Mouse (Mus musculus) kidney, embryonic 16.5 days (tissue): ENCODE measurements around the gene Gm32717. TPM values are rescaled to one million over a fixed set of nuclear protein-coding genes. Genes with fewer than 3 reads are reported as not detected.
"Not testable (repeated sequence)": the region's sequence is repeated elsewhere in the genome, so short reads cannot be mapped to it uniquely, and the experiment has no call there.

ENCODE experiments used
- ATAC-seq: fragments of 200-750 bp; cut with Nextera tagmentation; 2 replicates; pipeline ENCODE4 v1.8.0; 2017; ENCODE audit warnings: moderate TSS enrichment; ENCODE audit not compliant: low FRiP score, low TSS enrichment
- H3K27ac ChIP-seq: fragments of 300-500 bp; sonication (generic); 2 replicates; pipeline ENCODE4 v1.5.1; 2014; ENCODE audit warnings: low read length
- H3K27me3 ChIP-seq: fragments of 300-500 bp; sonication (generic); 2 replicates; pipeline ENCODE4 v1.6.1; 2014; ENCODE audit warnings: low read length, control low read depth, mixed read lengths; ENCODE audit not compliant: insufficient read depth
- H3K36me3 ChIP-seq: fragments of 300-500 bp; sonication (generic); 2 replicates; pipeline ENCODE4 v1.6.1; 2014; ENCODE audit warnings: low read length, control low read depth, mixed read lengths; ENCODE audit not compliant: insufficient read depth
- H3K4me1 ChIP-seq: fragments of 300-500 bp; sonication (generic); 2 replicates; pipeline ENCODE4 v1.6.1; 2014; ENCODE audit warnings: low read length, control low read depth, mixed read lengths; ENCODE audit not compliant: insufficient read depth
- H3K4me2 ChIP-seq: fragments of 300-500 bp; sonication (generic); replicated peaks from 2 replicates; pipeline ENCODE4 v1.6.1; 2014; ENCODE audit warnings: low read depth, low read length
- H3K4me3 ChIP-seq: fragments of 300-500 bp; sonication (generic); 2 replicates; pipeline ENCODE4 v1.5.1; 2014; ENCODE audit warnings: mild to moderate bottlenecking, low read length
- H3K9ac ChIP-seq: fragments of 300-500 bp; sonication (generic); replicated peaks from 2 replicates; pipeline ENCODE4 v1.6.1; 2014; ENCODE audit warnings: low read length
- H3K9me3 ChIP-seq: fragments of 300-500 bp; sonication (generic); 2 replicates; pipeline ENCODE4 v1.6.1; 2016; ENCODE audit warnings: low read length, control low read depth
- WGBS: fragments of 180-500 bp; shearing (Covaris S2); extraction: QIAGEN DNeasy Blood & Tissue Kit; methylation state at CpG from one replicate; pipeline ENCODE4 v1.1.7; 2014; 5-methylcytosine and 5-hydroxymethylcytosine counted together
- polyA plus RNA-seq: library from polyadenylated mRNA; unstranded; fragments of >200 nt; fragmentation: Nextera tagmentation; extraction: Ambion mirVana; gene quantifications from 2 replicates; pipeline ENCODE4 v1.2.1, GENCODE M21; 2015

Gm32717 gene
- polyA plus RNA-seq, 1 experiment from 2014 or later, result not detected

- no CpG with 5 or more reads among the region's 2 CpGs for WGBS
- not testable (repeated sequence) for H3K4me1 ChIP-seq, H3K36me3 ChIP-seq, H3K27me3 ChIP-seq, ATAC-seq, H3K4me3 ChIP-seq, H3K9me3 ChIP-seq, H3K9ac ChIP-seq, H3K27ac ChIP-seq, H3K4me2 ChIP-seq
These were observed 13.0 kb downstream of the Gm32717 start for GRCm38 (mm10) chr10:118227629-118228028.

GRCm38 (mm10) chr10:118215719-118216393 is 24.7 kb downstream of the Gm32717 start:
- 90% methylated on average over 2 of the region's 4 CpGs for WGBS
- not testable (repeated sequence) for H3K9ac ChIP-seq, H3K4me1 ChIP-seq, H3K4me3 ChIP-seq, ATAC-seq, H3K9me3 ChIP-seq, H3K27me3 ChIP-seq, H3K27ac ChIP-seq, H3K4me2 ChIP-seq, H3K36me3 ChIP-seq

DNA sequence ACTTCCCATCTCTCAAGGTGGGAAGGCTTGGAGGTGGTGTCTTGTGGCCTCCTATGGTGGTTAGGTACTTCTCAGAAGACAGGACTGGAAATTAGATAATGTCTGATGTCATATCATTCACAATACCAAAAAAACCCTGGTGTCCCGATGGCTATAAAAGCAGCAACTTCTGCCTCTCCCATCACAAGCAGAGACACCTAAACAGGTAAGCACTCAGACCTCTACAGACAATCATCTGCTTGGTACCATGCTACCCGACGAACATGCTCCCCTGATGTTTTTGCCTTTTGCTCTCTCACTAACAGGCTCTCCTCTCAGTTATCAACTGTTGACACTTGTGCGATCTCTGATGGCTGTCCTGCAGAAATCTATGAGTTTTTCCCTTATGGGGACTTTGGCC is 35.9 kb downstream of the Gm32717 start, which contains the start of gene Il22:
Gene Il22, plus strand, starts transcription at position 301 of the 400 bp plus-strand sequence.
- Histone ChIP-seq H3K9ac (no peak within 1 kb of the TSS), H3K27me3 (no peaks in the 10 kb centered on the region), H3K4me3 (no peak within 1 kb of the TSS), H3K27ac (no peak within 1 kb of the TSS), H3K9me3 (no peaks in the 10 kb centered on the region), H3K36me3 (no peaks in the 10 kb centered on the region), H3K4me1 (no peaks in the 10 kb centered on the region), H3K4me2 (no peak within 1 kb of the TSS)
- ATAC-seq, result no peak
- WGBS, result 92% methylated on average over 4 of the region's 4 CpGs

DNA sequence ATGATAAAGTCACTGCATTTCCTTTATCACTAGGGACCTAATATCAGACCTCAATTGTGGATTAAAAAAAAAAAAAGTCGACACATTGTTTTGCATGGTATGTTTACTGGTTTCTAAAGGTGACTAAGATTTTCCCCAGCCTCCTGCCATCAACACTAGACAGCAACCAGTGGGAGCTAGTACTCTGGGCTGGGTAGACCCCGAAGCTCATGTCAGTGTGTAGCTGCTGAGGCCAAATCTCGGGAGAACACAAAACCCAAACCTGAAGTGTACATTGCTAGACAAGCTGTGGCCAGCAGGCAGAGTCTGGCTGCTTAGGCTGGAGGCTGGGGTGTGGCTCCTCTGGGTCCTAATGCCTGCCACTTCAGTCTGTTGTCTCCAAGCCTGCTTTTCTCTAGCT is 45.4 kb downstream of the Gm32717 start:
- not testable (repeated sequence) for H3K4me1 ChIP-seq, ATAC-seq, H3K27ac ChIP-seq, H3K27me3 ChIP-seq, H3K36me3 ChIP-seq, H3K9me3 ChIP-seq, H3K4me3 ChIP-seq, H3K9ac ChIP-seq, H3K4me2 ChIP-seq
- 38% methylated on average over 3 of the region's 3 CpGs for WGBS

Other genes with a start within 250 kb of the Gm32717 start
- gene Mdm1, start 99.0 kb downstream of the Gm32717 start, polyA plus RNA-seq, result 26.7 and 27.1 TPM in 2 replicates
- not detected in 2 replicates for gene Il22, start 35.8 kb downstream of the Gm32717 start, polyA plus RNA-seq
- 0.08 TPM in 1 of 2 replicates, not detected in the other for gene Gm32802, start 17.9 kb upstream of the Gm32717 start, polyA plus RNA-seq
- gene Iltifb, start 54.3 kb upstream of the Gm32717 start, polyA plus RNA-seq, result not detected in 2 replicates
- 0.14 TPM in 1 of 2 replicates, not detected in the other for gene Gm9040, start 86.2 kb upstream of the Gm32717 start, polyA plus RNA-seq
- gene Gm9044, start 91.6 kb upstream of the Gm32717 start, polyA plus RNA-seq, result 0.14 TPM in 1 of 2 replicates, not detected in the other
- gene Gm9045, start 97.1 kb upstream of the Gm32717 start, polyA plus RNA-seq, result not detected in 2 replicates
- gene Gm9046, start 102.5 kb upstream of the Gm32717 start, polyA plus RNA-seq, result not detected in 2 replicates
- gene Gm9048, start 107.9 kb upstream of the Gm32717 start, polyA plus RNA-seq, result not detected in 2 replicates
- gene Gm9049, start 113.3 kb upstream of the Gm32717 start, polyA plus RNA-seq, result not detected in 2 replicates
- not detected in 2 replicates for gene Ifng, start 200.3 kb upstream of the Gm32717 start, polyA plus RNA-seq